Mouse (Mus musculus) hematopoietic stem cell, adult 5-6 weeks (primary cell): ENCODE results near the gene Rptor. TPM values are rescaled to one million over a fixed set of nuclear protein-coding genes. Genes with fewer than 3 reads are reported as not detected.

Source experiments
- ATAC-seq, 2 experiments: fragments of 125-278 bp in 1 of 2; replicated peaks in 1 of 2; 2 replicates each; pipeline ENCODE4 v1.8.0; 2016 to 2017; ENCODE audit warnings: inconsistent platforms in 2 of 2, mild to moderate bottlenecking in 2 of 2, moderate number of reproducible peaks in 2 of 2, low read depth in 1 of 2, moderate TSS enrichment in 1 of 2; ENCODE audit not compliant: low FRiP score in 2 of 2, poor library complexity in 2 of 2, severe bottlenecking in 2 of 2, insufficient read depth in 1 of 2, low TSS enrichment in 1 of 2
- total RNA-seq: library from RNA; stranded (forward); fragments of 172-1452, 232-1000 nt; gene quantifications from 2 replicates; pipeline ENCODE4 v1.2.3, GENCODE M21; 2017

Rptor gene
- total RNA-seq: 18.5 and 21.8 TPM in 2 replicates

GRCm38 (mm10) chr11:119602763-119603526 is at the start of gene Rptor:
TSS of gene Rptor (plus strand) at chr11:119602905.
- peak; percentile 98 to 99 for ATAC-seq

DNA sequence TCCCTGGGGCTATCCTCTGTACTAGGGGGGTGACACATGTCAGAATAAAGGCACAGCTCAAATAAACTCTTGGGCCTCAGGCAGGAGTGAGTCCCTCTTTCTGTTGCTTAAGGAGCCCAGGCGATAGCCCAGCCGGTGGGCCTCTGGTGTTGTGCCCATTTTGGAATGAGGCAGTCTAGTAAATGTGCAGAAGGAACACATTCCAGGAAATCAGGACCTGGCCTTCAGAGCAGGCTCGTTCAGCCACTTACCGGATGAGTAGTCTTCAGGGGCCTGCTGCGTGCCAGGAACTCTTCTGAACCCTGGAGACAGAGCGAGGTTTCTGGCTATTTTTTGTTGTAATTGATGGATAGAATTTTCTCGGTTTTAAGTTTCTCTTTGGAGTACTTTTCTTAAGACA is 48.0 kb upstream of the Rptor start:
- no peak for ATAC-seq

- no peak for ATAC-seq
Observed at GRCm38 (mm10) chr11:119555170-119555569, 47.5 kb upstream of the Rptor start.

GRCm38 (mm10) chr11:119557940-119558869 is 44.5 kb upstream of the Rptor start:
- ATAC-seq: no peak

- ATAC-seq: no peak
Observed at GRCm38 (mm10) chr11:119558870-119559610, 43.7 kb upstream of the Rptor start.

- no peak for ATAC-seq
Observed at GRCm38 (mm10) chr11:119562286-119562685, 40.4 kb upstream of the Rptor start.

DNA sequence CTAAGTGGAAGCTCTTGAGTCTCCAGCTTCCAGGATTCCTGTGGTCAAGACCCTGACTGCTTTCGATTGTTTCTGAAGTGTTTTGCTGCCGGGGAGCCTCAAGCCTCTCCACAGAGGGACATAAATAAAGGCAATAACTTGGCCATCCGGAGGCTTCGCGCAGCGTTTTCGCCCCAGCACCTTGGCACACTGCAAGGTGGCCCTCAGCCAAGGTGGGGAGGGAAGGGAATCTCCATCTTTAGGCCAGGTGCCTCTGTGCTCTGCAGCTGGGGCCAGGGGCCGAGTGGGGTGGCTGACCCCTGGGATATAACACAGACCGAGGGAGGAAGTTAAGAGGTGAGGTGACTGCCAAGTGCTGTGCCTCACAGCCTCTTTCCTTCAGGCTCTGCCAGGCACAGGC is 39.5 kb upstream of the Rptor start:
- ATAC-seq: no peak

DNA sequence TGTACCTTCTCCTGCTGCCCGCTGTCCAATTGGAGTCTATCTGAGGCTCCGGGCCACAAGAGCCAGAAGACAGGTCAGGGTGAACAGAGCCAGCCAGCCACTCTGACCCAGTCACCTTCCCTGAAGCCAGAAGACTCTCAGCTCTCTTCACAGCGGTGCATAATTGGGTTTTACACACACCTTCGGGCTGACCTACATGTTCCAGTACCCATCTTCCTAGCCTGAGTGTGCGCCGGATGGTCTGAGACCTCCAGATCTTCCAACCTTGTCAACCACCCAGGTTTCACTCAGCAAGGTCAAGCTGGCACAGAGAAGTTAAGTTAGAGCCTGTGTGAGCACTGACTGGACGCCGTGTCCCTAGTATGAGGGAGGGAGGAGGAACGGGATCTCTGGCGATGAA is 38.3 kb upstream of the Rptor start:
- no peak for ATAC-seq

DNA sequence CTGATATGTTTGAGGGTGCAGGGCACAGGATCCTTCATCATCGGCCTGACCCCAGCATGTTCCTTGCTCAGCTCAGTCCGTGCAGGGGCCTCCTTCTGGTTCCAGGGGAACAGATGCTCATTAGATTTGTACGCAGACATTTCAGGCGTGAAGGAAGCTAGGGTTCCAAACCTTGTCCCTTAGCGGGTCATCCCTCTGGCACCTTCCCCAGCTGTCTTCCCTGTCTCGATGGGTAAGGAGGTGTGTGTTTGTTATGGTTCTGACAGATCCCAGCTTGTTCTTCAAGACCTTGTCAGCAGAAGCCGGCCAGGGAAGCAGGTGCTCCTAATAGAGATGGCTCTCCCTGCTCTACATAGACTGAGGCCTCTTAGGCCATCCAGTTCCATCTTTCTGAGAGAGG is 37.7 kb upstream of the Rptor start:
- ATAC-seq: no peak

DNA sequence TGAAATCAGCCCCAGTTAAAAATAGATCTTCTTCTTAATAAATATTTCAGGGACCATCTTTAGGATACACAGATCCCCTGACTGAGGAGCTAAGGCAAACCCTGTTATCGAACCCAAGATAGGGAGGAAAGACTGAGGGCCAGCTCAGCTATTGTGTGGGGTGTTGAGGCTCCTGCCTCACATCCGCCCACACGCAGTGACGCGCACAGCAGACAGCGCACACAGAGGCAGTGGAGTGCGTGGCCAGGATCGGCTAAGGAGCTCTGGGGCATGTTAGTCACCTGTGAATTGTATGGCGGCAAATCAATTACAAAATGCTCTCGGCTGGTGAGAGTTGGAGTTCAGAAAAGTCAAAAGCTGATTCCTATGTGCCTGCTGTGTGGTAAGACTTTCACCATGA is 37.0 kb upstream of the Rptor start:
- ATAC-seq: no peak

DNA sequence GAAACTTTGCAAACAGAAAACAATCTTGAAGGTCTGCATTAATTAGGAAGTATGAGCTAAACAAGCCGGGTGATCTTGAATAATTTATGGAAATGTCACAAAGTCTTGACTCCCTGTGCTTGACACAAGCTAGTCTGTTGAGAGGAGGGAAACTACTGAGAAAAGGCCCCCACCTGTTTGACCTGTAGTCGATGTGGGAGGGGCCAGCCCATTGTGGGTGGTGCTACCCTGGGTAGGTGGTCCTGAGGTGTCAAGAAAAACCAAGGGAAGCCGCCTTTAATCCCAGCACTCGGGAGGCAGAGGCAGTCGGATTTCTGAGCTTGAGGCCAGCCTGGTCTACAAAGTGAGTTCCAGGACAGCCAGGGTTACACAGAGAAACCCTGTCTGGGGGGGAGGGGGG is 36.5 kb upstream of the Rptor start:
- no peak for ATAC-seq

GRCm38 (mm10) chr11:119572316-119573010 is 30.2 kb upstream of the Rptor start:
- no peak for ATAC-seq

DNA sequence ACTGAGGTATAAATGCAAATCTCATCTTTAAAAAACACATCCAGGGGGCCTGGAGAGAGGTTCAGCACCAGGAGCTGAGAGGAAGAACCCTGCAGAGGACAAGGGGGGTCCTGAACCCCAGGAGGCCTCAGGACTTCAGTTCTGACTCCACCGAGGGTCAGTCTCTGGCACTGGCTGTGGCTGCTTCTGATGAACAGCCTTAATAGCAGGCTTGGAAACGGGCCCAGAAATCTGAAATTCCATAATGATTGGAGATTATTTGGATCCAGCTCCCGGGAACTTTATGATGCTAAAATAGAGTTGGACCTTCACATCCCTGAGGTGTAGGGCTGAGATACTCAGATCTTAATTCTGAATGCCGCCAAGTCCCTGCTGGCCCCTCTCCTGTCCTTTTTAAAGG is 25.9 kb upstream of the Rptor start:
- ATAC-seq: no peak

- no peak for ATAC-seq
Observed at GRCm38 (mm10) chr11:119577721-119578120, 25.0 kb upstream of the Rptor start.

- ATAC-seq: 0 out of 4 replicates have a peak, but pooled peaks of 1 of the 2 experiments have one; percentile 17
Observed at GRCm38 (mm10) chr11:119586511-119586910, 16.2 kb upstream of the Rptor start.

DNA sequence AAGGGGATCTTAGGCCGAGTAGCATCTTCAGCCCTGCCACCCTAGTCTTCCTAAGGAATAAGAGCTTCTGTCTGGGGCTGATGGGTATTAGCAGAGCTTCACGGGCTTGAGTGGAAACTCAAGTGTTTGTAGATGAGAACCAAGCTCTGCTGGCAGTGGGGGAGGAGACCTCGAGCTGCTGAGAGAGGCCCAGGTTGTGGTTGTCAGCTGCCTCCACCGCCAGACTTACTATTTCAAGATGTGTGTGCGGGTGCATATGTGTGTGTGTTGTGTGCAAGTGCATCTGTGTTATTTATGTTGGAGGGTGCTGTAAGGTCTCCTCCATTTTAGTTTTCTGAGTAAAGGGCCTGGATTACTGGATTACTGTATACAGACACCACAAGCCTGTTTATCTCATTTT is 15.6 kb upstream of the Rptor start:
- ATAC-seq: no peak

DNA sequence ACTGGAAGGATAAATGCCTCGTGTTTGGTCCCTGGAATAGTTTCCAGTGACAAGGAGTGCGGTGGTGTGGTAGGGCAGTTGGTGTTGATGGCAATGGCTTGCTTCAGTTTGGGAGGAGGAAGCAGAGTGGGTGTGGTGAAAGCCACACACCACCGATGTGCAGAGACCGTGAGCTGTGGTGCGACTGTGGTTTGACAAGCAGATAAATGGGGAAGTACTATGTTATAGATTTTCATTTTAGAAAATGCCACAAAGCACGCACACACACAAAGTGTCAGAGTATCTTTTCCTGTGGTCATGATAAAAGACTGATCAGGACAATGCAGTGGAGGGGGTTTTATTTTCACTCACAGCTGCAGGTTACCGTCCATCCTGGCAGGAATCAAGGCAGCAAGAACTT is 13.5 kb upstream of the Rptor start:
- peak; percentile 27 to 34; a peak in 2 of 4 replicates for ATAC-seq
